Mouse (Mus musculus) E14TG2a.4 (cell line): ENCODE results near the gene Xrcc4.

Source experiments
- CTCF ChIP-seq: conservative IDR thresholded peaks from 2 replicates; pipeline ENCODE4 v1.5.1; 2014; ENCODE audit warnings: low read length
- NANOG ChIP-seq: IDR thresholded peaks from 2 replicates; pipeline ENCODE4 v1.6.1; 2014; ENCODE audit warnings: borderline replicate concordance, low read length, mixed read lengths

DNA sequence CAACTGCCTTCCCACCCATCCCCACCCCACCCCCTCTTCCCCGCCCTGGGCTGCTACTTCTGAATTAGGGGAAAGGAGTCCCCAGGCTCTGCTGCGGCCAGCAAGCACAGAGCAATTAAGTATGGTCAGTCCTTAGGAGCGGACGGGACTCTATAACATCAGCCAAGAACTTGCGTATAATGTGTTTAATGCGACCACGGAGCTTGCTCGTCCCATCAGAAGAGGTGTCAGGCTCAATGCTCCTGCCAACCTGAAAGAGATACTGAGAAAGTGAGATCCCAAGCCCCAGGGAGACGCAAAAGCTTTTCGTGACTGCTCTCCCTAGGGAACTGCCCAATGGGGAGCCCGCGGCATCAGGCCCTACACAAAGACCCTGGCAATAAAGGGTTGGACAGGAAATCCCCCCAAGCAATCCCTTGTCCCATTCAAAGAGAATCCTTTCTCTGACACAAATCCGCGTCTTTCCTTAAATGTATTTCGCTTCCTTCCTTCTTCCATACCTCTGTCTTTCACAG lies 346.7 kb downstream of the Xrcc4 start:
- TF ChIP-seq CTCF, result no peak
- no peak for TF ChIP-seq NANOG
